Mouse (Mus musculus) heart, embryonic 11.5 days (tissue): ENCODE results near the gene Srebf1. TPM values are rescaled to one million over a fixed set of nuclear protein-coding genes. Genes with fewer than 3 reads are reported as not detected.

Source experiments
- ATAC-seq: fragments of 200-750 bp; cut with Nextera tagmentation; replicated peaks from 2 replicates; pipeline ENCODE4 v1.8.0; 2017; ENCODE audit warnings: moderate library complexity; ENCODE audit not compliant: insufficient number of reproducible peaks, low FRiP score, low TSS enrichment
- H3K27ac ChIP-seq: fragments of 300-500 bp; sonication (generic); 2 replicates; pipeline ENCODE4 v1.5.1; 2014; ENCODE audit warnings: mild to moderate bottlenecking, low read depth, low read length
- H3K27me3 ChIP-seq: fragments of 300-500 bp; sonication (generic); 2 replicates; pipeline ENCODE4 v1.6.1; 2014; ENCODE audit warnings: mild to moderate bottlenecking, low read length, mixed read lengths; ENCODE audit not compliant: control insufficient read depth, insufficient read depth
- H3K36me3 ChIP-seq: fragments of 300-500 bp; sonication (generic); 2 replicates; pipeline ENCODE4 v1.6.1; 2014; ENCODE audit warnings: mild to moderate bottlenecking, low read length, moderate library complexity, mixed read lengths; ENCODE audit not compliant: control insufficient read depth, insufficient read depth
- H3K4me1 ChIP-seq: fragments of 300-500 bp; sonication (generic); 2 replicates; pipeline ENCODE4 v1.6.1; 2014; ENCODE audit warnings: low read length; ENCODE audit not compliant: control insufficient read depth, insufficient read depth
- H3K4me2 ChIP-seq: fragments of 300-500 bp; sonication (generic); 2 replicates; pipeline ENCODE4 v1.6.1; 2014; ENCODE audit warnings: mild to moderate bottlenecking, moderate library complexity
- H3K4me3 ChIP-seq: fragments of 300-500 bp; sonication (generic); 2 replicates; pipeline ENCODE4 v1.5.1; 2014; ENCODE audit warnings: low read depth, low read length
- H3K9ac ChIP-seq: fragments of 300-500 bp; sonication (generic); 2 replicates; pipeline ENCODE4 v1.6.1; 2014; ENCODE audit warnings: mild to moderate bottlenecking, low read depth, low read length, moderate library complexity
- H3K9me3 ChIP-seq: fragments of 300-500 bp; sonication (generic); replicated peaks from 2 replicates; pipeline ENCODE4 v1.6.1; 2016; ENCODE audit warnings: low read length; ENCODE audit not compliant: control insufficient read depth
- WGBS: fragments of 180-500 bp; shearing (Covaris S2); extraction: QIAGEN DNeasy Blood & Tissue Kit; methylation state at CpG from one replicate; pipeline ENCODE4 v1.1.7; 2014; ENCODE audit not compliant: insufficient replicate concordance; 5-methylcytosine and 5-hydroxymethylcytosine counted together
- polyA plus RNA-seq: library from polyadenylated mRNA; unstranded; fragments of >200 nt; fragmentation: Nextera tagmentation; extraction: Ambion mirVana; gene quantifications from 2 replicates; pipeline ENCODE4 v1.2.1, GENCODE M21; 2014

Srebf1 gene
- polyA plus RNA-seq, 1 experiment from 2014 or later = 39.0 TPM

- ATAC-seq = no peak
- no peak overlapping the region for H3K27ac ChIP-seq
- H3K27me3 ChIP-seq = no peaks in the 10 kb centered on the region
- H3K36me3 ChIP-seq = no peaks in the 10 kb centered on the region
- no peak overlapping the region for H3K4me3 ChIP-seq
- no peaks in the 10 kb centered on the region for H3K9me3 ChIP-seq
- no peak overlapping the region for H3K9ac ChIP-seq
- 76% methylated on average over 3 of the region's 3 CpGs for WGBS
- no peak overlapping the region for H3K4me2 ChIP-seq
- H3K4me1 ChIP-seq = peaks cover 28% of the 10 kb centered on the region
Measured at GRCm38 (mm10) chr11:60231326-60231725, 8.9 kb upstream of the Srebf1 start.

GRCm38 (mm10) chr11:60230512-60230911 is 8.1 kb upstream of the Srebf1 start:
- no peak overlapping the region for H3K4me2 ChIP-seq
- H3K9ac ChIP-seq = 0 out of 2 replicates have a peak overlapping the region, but pooled peaks have one; percentile 29
- H3K27me3 ChIP-seq = no peaks in the 10 kb centered on the region
- H3K27ac ChIP-seq = no peak overlapping the region
- no peaks in the 10 kb centered on the region for H3K36me3 ChIP-seq
- H3K9me3 ChIP-seq = no peaks in the 10 kb centered on the region
- ATAC-seq = no peak
- H3K4me1 ChIP-seq = peaks cover 28% of the 10 kb centered on the region
- 89% methylated on average over 7 of the region's 7 CpGs for WGBS
- no peak overlapping the region for H3K4me3 ChIP-seq

GRCm38 (mm10) chr11:60229821-60230220 is 7.4 kb upstream of the Srebf1 start:
- H3K4me1 ChIP-seq = peaks cover 28% of the 10 kb centered on the region
- WGBS = 77% methylated on average over 13 of the region's 13 CpGs

GRCm38 (mm10) chr11:60228525-60228924 is 6.1 kb upstream of the Srebf1 start:
- Histone ChIP-seq H3K27ac (peak overlapping the region; percentile 16; the same call in 1 of the 2 replicates), H3K27me3 (no peaks in the 10 kb centered on the region), H3K9me3 (no peaks in the 10 kb centered on the region), H3K9ac (peak overlapping the region; percentile 52; the same call in 1 of the 2 replicates), H3K4me2 (no peak overlapping the region), H3K4me3 (no peak overlapping the region), H3K36me3 (no peaks in the 10 kb centered on the region), H3K4me1 (peaks cover 29% of the 10 kb centered on the region)
- WGBS = 30% methylated on average over 3 of the region's 3 CpGs
- ATAC-seq = no peak

More at GRCm38 (mm10) chr11:60229821-60230220, 7.4 kb upstream of the Srebf1 start:
- Histone ChIP-seq H3K27ac (no peak overlapping the region), H3K9me3 (no peaks in the 10 kb centered on the region), H3K27me3 (no peaks in the 10 kb centered on the region), H3K36me3 (no peaks in the 10 kb centered on the region), H3K4me2 (no peak overlapping the region), H3K9ac (peak overlapping the region; percentile 29; the same call in 1 of the 2 replicates), H3K4me3 (no peak overlapping the region)
- ATAC-seq = no peak

GRCm38 (mm10) chr11:60225874-60226273 is 3.5 kb upstream of the Srebf1 start:
- Histone ChIP-seq H3K9me3 (no peaks in the 10 kb centered on the region), H3K4me1 (peaks cover 26% of the 10 kb centered on the region), H3K9ac (no peak overlapping the region), H3K4me2 (no peak overlapping the region), H3K36me3 (no peaks in the 10 kb centered on the region), H3K27ac (no peak overlapping the region), H3K27me3 (no peaks in the 10 kb centered on the region), H3K4me3 (no peak overlapping the region)
- WGBS = 70% methylated on average over 1 of the region's 1 CpGs
- no peak for ATAC-seq

GRCm38 (mm10) chr11:60224676-60225075 is 2.3 kb upstream of the Srebf1 start:
- H3K36me3 ChIP-seq = no peaks in the 10 kb centered on the region
- H3K4me2 ChIP-seq = no peak overlapping the region
- H3K9ac ChIP-seq = no peak overlapping the region
- no peaks in the 10 kb centered on the region for H3K9me3 ChIP-seq
- H3K4me1 ChIP-seq = peaks cover 27% of the 10 kb centered on the region
- H3K27ac ChIP-seq = no peak overlapping the region
- H3K27me3 ChIP-seq = no peaks in the 10 kb centered on the region
- no peak overlapping the region for H3K4me3 ChIP-seq
- no peak for ATAC-seq
- 54% methylated on average over 4 of the region's 4 CpGs for whole genome bisulfite sequencing

- Histone ChIP-seq H3K27me3 (no peaks in the 10 kb centered on the region), H3K4me1 (peaks cover 24% of the 10 kb centered on the region), H3K27ac (no peak overlapping the region), H3K4me2 (peak overlapping the region; percentile 64), H3K9ac (peak overlapping the region; percentile 53; the same call in 1 of the 2 replicates), H3K9me3 (no peaks in the 10 kb centered on the region), H3K36me3 (no peaks in the 10 kb centered on the region; the same call in 1 of the 2 replicates), H3K4me3 (peak overlapping the region; percentile 39)
- WGBS = 49% methylated on average over 3 of the region's 3 CpGs
- no peak for ATAC-seq
Measured at GRCm38 (mm10) chr11:60222085-60222468, 304 bp downstream of the Srebf1 start.

- peaks cover 24% of the 10 kb centered on the region for H3K4me1 ChIP-seq
- ATAC-seq = no peak
Measured at GRCm38 (mm10) chr11:60221425-60221824, 956 bp downstream of the Srebf1 start.

GRCm38 (mm10) chr11:60220291-60220804 is 2.0 kb downstream of the Srebf1 start:
- Histone ChIP-seq H3K9ac (peak overlapping the region; percentile 85), H3K4me2 (peak overlapping the region; percentile 86), H3K4me3 (peak overlapping the region; percentile 67), H3K27me3 (no peaks in the 10 kb centered on the region), H3K4me1 (peaks cover 24% of the 10 kb centered on the region), H3K27ac (peak overlapping the region; percentile 82), H3K9me3 (no peaks in the 10 kb centered on the region), H3K36me3 (no peaks in the 10 kb centered on the region; the same call in 1 of the 2 replicates)
- WGBS = under 1% methylated on average over 46 of the region's 46 CpGs
- ATAC-seq = peak; percentile 72

More at GRCm38 (mm10) chr11:60221425-60221824, 956 bp downstream of the Srebf1 start:
- Histone ChIP-seq H3K4me3 (no peak overlapping the region), H3K4me2 (no peak overlapping the region), H3K27ac (no peak overlapping the region), H3K27me3 (no peaks in the 10 kb centered on the region), H3K9ac (no peak overlapping the region), H3K36me3 (no peaks in the 10 kb centered on the region; the same call in 1 of the 2 replicates), H3K9me3 (no peaks in the 10 kb centered on the region)
- 86% methylated on average over 6 of the region's 6 CpGs for WGBS
